Mouse (Mus musculus) forebrain, embryonic 16.5 days (tissue): Measurements from ENCODE around the gene Mosmo. TPM values are rescaled to one million over a fixed set of nuclear protein-coding genes. Genes with fewer than 3 reads are reported as not detected.
A peak's percentile ranks its signal among the peaks of the same experiment; 100 is the strongest.

Source experiments
- ATAC-seq: fragments of 200-750 bp; cut with Nextera tagmentation; 2 replicates; pipeline ENCODE4 v1.8.0; 2017; ENCODE audit warnings: mild to moderate bottlenecking, moderate library complexity
- H3K27ac ChIP-seq: fragments of 300-500 bp; sonication (generic); 2 replicates; pipeline ENCODE4 v1.5.1; 2014; ENCODE audit warnings: low read length, control low read depth
- H3K27me3 ChIP-seq: fragments of 300-500 bp; sonication (generic); replicated peaks from 2 replicates; pipeline ENCODE4 v1.6.1; 2014; ENCODE audit warnings: low read length; ENCODE audit not compliant: control insufficient read depth, insufficient read depth
- H3K36me3 ChIP-seq: fragments of 300-500 bp; sonication (generic); 2 replicates; pipeline ENCODE4 v1.6.1; 2014; ENCODE audit not compliant: control insufficient read depth, insufficient read depth
- H3K4me1 ChIP-seq: fragments of 300-500 bp; sonication (generic); replicated peaks from 2 replicates; pipeline ENCODE4 v1.6.1; 2014; ENCODE audit warnings: low read length; ENCODE audit not compliant: control insufficient read depth, insufficient read depth
- H3K4me2 ChIP-seq: fragments of 300-500 bp; sonication (generic); 2 replicates; pipeline ENCODE4 v1.6.1; 2014; ENCODE audit warnings: mild to moderate bottlenecking, low read length, control low read depth
- H3K4me3 ChIP-seq: fragments of 300-500 bp; sonication (generic); replicated peaks from 2 replicates; pipeline ENCODE4 v1.5.1; 2014; ENCODE audit warnings: mild to moderate bottlenecking, low read length, control low read depth
- H3K9ac ChIP-seq: fragments of 300-500 bp; sonication (generic); replicated peaks from 2 replicates; pipeline ENCODE4 v1.6.1; 2014; ENCODE audit warnings: low read depth, low read length, control low read depth
- H3K9me3 ChIP-seq: fragments of 300-500 bp; sonication (generic); 2 replicates; pipeline ENCODE4 v1.6.1; 2016; ENCODE audit warnings: low read length; ENCODE audit not compliant: control insufficient read depth
- WGBS: fragments of 180-500 bp; shearing (Covaris S2); extraction: QIAGEN DNeasy Blood & Tissue Kit; methylation state at CpG from one replicate; pipeline ENCODE4 v1.1.7; 2014; 5-methylcytosine and 5-hydroxymethylcytosine counted together
- polyA plus RNA-seq: library from polyadenylated mRNA; unstranded; fragments of >200 nt; fragmentation: Nextera tagmentation; extraction: Ambion mirVana; gene quantifications from 2 replicates; pipeline ENCODE4 v1.2.1, GENCODE M21; 2015

Mosmo gene
- polyA plus RNA-seq, 1 experiment from 2014 or later, result 13.2 TPM

DNA sequence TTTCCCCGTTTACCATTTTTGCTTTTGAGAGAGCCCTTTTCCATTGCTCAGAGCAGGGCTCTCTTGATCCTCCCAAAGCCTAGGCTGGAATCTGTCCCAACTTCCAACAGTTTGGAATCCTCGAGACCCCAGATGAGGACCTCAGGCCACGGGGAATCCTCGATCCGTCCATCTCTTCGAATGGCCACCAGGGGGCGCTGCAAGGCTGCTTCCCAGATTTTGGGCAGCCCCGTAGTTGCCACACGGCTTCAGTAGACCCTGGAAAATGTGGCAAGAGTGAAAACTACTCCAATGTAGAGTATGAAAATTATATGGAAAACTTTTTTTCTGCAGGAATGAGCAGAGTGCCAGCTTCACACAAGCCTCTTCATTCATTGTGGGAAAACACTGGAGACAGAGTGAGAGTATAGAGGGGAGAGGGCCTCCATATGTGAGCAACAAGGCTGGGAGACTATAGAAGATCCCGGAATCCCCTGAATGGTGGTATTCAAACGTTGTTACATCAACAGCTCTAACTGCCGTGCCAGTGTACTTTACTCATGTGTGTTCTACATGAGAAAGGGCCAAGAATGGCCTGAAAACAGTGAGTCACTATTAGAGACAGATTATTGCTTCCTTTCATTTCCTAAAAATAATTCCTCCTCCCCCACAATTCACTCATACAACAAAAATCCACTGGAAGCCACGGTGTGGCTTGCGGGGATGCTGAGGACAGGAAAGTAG, 7.1 kb upstream of the Mosmo start, which contains the start of gene Pdzd9:
Gene Pdzd9, minus strand, starts transcription at position 191 of the 723 bp plus-strand sequence.
- no peak within 1 kb of the TSS for H3K4me2 ChIP-seq

DNA sequence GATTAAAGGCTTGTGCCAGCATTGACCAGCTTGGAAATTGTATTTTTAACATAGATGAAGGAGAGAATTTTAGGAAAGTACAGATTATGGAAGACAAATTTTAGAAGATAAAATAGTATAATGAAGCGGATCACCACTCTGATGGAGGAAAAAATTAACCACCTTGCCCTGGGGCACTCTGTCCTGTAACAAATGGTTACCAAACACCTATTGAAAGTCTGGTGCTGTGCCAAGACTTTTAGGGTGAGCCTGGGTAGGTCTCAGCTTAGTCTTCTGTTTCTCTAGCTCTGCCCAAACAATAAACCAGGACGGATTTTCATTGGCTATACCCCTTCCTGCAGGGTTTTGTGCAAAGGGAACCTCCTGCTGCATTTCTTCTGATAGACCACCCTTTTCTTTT, 6.1 kb upstream of the Mosmo start:
- 66% methylated on average over 2 of the region's 2 CpGs for WGBS
- Histone ChIP-seq H3K4me3 (no peak overlapping the region), H3K27me3 (no peaks in the 10 kb centered on the region), H3K9ac (no peak overlapping the region), H3K9me3 (no peaks in the 10 kb centered on the region), H3K36me3 (no peaks in the 10 kb centered on the region), H3K27ac (no peak overlapping the region), H3K4me1 (peaks cover 7% of the 10 kb centered on the region; the same call in 1 of the 2 replicates), H3K4me2 (no peak overlapping the region)
- ATAC-seq, result no peak

More for the DNA sequence above, 7.1 kb upstream of the Mosmo start, which contains the start of gene Pdzd9:
- Histone ChIP-seq H3K9me3 (no peaks in the 10 kb centered on the region), H3K9ac (no peak within 1 kb of the TSS), H3K27ac (no peak within 1 kb of the TSS), H3K36me3 (no peaks in the 10 kb centered on the region), H3K4me1 (0 out of 2 replicates have a peak, but pooled peaks cover 2% of the 10 kb centered on the region), H3K4me3 (no peak within 1 kb of the TSS), H3K27me3 (no peaks in the 10 kb centered on the region)
- peak; percentile 80 for ATAC-seq
- WGBS, result 20% methylated on average over 14 of the region's 14 CpGs

DNA sequence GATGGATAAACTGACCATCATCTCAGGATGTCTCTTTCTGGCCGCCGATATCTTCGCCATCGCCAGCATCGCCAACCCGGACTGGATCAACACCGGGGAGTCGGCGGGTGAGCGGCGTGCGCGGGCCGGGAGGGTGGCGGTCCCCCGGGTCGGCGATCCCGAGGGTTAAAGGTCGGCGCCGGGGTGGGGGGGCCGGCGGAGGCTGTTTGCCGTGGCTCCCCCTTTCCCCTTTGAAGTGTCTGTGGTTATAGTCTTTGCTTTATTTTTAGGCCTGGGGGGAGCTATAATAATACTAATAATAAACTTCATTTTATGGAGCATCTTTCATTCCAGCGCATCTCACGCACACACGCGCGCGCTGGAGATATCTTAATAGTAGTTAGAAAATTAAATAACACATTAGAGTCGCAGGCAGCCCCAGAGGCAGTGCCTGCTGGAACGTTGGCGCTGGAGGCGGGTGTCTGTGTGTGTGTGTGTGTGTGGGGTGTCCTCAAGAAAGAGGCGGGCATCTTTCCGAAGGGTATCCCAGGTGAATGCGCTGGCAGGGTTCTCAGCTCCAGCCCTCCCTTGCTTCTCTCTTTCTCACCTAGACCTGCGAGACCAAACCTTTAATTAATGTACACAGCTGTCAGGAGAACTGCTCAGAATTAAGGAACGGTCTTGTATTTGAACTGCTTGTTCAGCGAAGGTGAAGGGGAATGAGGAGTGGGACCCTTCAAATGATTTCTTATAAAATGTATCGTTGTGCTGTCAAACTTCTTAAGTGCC, 530 bp downstream of the Mosmo start:
- H3K4me1 ChIP-seq, result peaks cover 26% of the 10 kb centered on the region
- H3K27ac ChIP-seq, result peak overlapping the region; percentile 41; the same call in 1 of the 2 replicates
- H3K27me3 ChIP-seq, result no peaks in the 10 kb centered on the region
- H3K9ac ChIP-seq, result peak overlapping the region; percentile 82
- peak overlapping the region; percentile 79 for H3K4me3 ChIP-seq
- H3K4me2 ChIP-seq, result peak overlapping the region; percentile 75
- WGBS, result 2% methylated on average over 41 of the region's 42 CpGs
- ATAC-seq, result peak; percentile 59
- no peaks in the 10 kb centered on the region for H3K9me3 ChIP-seq
- no peaks in the 10 kb centered on the region for H3K36me3 ChIP-seq

DNA sequence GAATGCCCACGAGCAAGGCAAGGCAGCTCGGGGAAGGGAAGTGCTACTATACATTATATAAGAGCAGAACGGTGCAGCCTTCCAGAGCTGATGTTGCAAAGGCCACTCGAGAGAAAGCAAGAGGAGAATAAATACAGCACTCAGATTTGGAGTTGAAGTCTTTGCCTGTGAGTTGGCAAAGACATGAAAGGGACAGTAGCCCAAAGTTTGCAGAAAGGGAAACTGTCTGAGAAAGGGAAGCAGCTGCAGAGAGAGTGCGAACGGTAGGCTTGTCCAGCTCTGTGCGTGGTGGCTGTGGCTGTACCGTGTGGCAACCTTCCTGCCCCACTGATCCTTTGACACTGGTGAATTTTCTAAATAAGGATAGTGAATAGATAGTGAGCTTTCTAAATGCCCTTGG, 1.6 kb downstream of the Mosmo start:
- Histone ChIP-seq H3K4me3 (peak overlapping the region; percentile 79; the same call in 1 of the 2 replicates), H3K27ac (no peak overlapping the region), H3K9me3 (no peaks in the 10 kb centered on the region), H3K9ac (no peak overlapping the region), H3K36me3 (no peaks in the 10 kb centered on the region), H3K4me2 (peak overlapping the region; percentile 75), H3K4me1 (peaks cover 26% of the 10 kb centered on the region), H3K27me3 (no peaks in the 10 kb centered on the region)
- no peak for ATAC-seq
- 51% methylated on average over 8 of the region's 8 CpGs for WGBS

DNA sequence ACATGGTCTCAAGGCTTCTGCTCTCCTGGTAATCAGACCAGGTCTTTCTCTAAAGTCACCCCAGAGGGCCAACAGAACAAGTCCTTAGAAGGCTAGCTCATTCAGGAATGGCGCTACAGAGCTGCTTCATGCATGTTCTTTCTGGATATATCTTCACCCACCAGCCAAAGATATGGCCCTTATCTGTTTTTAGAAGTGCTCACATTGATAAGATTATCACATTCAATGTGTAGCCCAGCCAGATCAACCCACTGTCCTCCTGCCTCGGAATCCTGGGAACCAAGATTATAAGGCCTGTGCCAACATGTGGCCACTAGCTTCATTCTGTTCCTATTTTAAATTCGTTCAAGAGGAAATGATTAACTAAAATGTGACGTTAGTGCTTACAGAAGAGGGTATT, 4.6 kb downstream of the Mosmo start:
- Histone ChIP-seq H3K4me1 (peaks cover 29% of the 10 kb centered on the region), H3K27ac (no peak overlapping the region), H3K4me2 (no peak overlapping the region), H3K9me3 (no peaks in the 10 kb centered on the region), H3K4me3 (no peak overlapping the region), H3K36me3 (no peaks in the 10 kb centered on the region), H3K9ac (no peak overlapping the region), H3K27me3 (no peaks in the 10 kb centered on the region)
- ATAC-seq, result no peak
- 62% methylated on average over 4 of the region's 4 CpGs for WGBS

DNA sequence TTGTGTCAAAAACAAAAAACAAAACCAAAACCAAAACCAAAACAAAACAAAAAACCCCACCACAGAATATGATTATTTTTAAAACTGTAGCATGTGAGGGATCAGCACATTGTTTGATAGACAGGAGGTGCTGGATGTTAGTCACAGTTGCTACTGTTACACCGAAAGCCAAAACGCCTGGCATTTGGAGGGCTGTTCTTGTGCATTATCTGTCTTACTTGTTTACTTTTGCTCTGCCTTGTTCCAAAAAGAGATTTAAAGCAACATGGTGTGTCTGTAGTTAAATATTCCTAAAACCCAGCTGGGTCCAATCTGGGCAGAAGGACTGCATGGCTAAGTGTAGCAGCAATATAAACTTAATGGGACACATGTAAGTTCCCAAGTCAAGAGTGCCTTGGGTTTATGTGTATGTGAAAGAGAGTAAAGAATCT, 7.3 kb downstream of the Mosmo start:
- peak; percentile 66 for ATAC-seq
- Histone ChIP-seq H3K4me3 (no peak overlapping the region), H3K9me3 (no peaks in the 10 kb centered on the region), H3K36me3 (no peaks in the 10 kb centered on the region), H3K27ac (peak overlapping the region; percentile 16), H3K27me3 (no peaks in the 10 kb centered on the region), H3K4me2 (peak overlapping the region; percentile 22), H3K9ac (no peak overlapping the region), H3K4me1 (peaks cover 17% of the 10 kb centered on the region)
- WGBS, result 59% methylated on average over 2 of the region's 2 CpGs

DNA sequence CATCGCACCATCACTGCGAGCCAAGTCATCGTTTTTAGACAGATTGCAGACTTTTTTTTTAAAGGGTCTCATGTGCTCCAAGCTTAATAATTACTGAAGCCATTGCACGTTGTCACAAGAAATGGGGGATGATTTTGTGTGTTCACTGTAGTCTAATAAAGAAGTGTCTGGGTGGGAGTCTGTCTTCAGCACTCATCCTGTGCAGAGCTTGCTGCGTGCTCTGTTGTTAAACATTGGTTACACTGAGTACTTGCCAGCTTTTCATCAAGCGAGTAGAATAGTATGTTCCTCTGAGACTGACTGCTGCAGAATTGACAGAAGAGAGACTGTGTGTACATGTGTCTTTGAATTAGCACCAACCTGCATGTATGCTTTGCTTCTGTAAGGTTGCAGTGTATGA, 7.8 kb downstream of the Mosmo start:
- WGBS, result 55% methylated on average over 6 of the region's 6 CpGs
- H3K9ac ChIP-seq, result no peak overlapping the region
- H3K27me3 ChIP-seq, result no peaks in the 10 kb centered on the region
- H3K9me3 ChIP-seq, result no peaks in the 10 kb centered on the region
- peak overlapping the region; percentile 16 for H3K27ac ChIP-seq
- peaks cover 17% of the 10 kb centered on the region for H3K4me1 ChIP-seq
- peak overlapping the region; percentile 22 for H3K4me2 ChIP-seq
- ATAC-seq, result peak; percentile 70
- H3K4me3 ChIP-seq, result no peak overlapping the region
- no peaks in the 10 kb centered on the region for H3K36me3 ChIP-seq

DNA sequence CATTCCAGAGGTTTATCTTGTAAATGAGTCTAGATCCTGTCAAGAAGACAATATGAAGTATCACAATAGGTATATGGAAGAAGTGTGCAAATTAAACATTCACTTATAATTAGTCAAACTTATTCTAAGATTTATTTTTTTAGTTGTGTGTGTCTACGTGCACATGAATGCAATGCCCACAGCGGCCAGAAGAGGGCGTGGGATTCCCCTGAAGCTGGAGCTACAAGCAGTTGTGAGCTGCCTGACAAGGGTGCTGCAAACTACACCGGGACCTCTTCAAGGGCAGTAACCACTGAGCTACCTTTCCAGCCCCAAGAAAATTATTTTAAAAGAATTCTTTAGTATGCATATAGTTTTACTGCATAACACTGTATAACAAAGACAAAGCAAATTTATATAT, 13.2 kb downstream of the Mosmo start:
- Histone ChIP-seq H3K27ac (no peak overlapping the region), H3K9ac (no peak overlapping the region), H3K27me3 (no peaks in the 10 kb centered on the region), H3K9me3 (no peaks in the 10 kb centered on the region), H3K4me2 (no peak overlapping the region), H3K4me1 (peaks cover 6% of the 10 kb centered on the region), H3K4me3 (no peak overlapping the region), H3K36me3 (no peaks in the 10 kb centered on the region)
- 82% methylated on average over 4 of the region's 4 CpGs for WGBS
- no peak for ATAC-seq

DNA sequence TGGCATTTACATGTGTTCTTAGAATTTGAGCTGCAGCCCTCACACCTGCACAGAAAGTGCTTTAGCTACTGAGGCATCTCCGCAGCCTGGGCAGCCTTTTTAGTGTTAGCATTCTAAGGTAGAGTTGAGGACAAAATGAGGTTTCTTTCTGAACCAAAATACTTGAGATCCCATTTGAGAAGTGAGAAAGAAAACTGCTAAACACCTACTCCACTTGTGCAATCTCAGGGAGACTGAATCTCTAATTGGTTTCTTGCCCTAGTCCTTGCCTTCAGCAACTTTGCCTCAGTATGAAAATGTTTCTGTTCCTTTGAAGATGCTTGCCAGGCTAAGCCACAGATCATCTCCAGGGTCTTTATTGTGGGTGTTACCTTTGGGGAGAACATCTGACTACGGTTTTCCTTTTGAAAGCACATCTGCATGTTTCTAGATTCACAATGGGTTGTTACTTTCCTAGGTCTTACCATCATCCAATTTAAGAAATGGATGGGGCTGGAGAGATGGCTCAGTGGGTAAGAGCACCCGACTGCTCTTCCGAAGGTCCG, 16.5 kb downstream of the Mosmo start:
- Histone ChIP-seq H3K9ac (no peak overlapping the region), H3K4me2 (no peak overlapping the region), H3K27me3 (no peaks in the 10 kb centered on the region), H3K27ac (no peak overlapping the region), H3K4me1 (no peaks in the 10 kb centered on the region; the same call in 1 of the 2 replicates), H3K36me3 (no peaks in the 10 kb centered on the region), H3K4me3 (no peak overlapping the region), H3K9me3 (no peaks in the 10 kb centered on the region)
- no peak for ATAC-seq
- 97% methylated on average over 5 of the region's 5 CpGs for WGBS
